Mouse (Mus musculus): ENCODE measurements around the gene 1700011L22Rik. TPM values are rescaled to one million over a fixed set of nuclear protein-coding genes. Genes with fewer than 3 reads are reported as not detected.

The 1700011L22Rik gene
- polyA plus RNA-seq, 1 experiment from 2014 or later = not detected

GRCm38 (mm10) chr8:79208691-79209640 lies 39.4 kb downstream of the 1700011L22Rik start:
- H3K4me2 ChIP-seq (replicated peaks; ENCODE audit: low read depth, low read length) = peak overlapping the region; percentile 67
- no peaks in the 10 kb centered on the region for H3K27me3 ChIP-seq (ENCODE audit: control insufficient read depth, insufficient read depth, low read length)
- 13% methylated on average over 15 of the region's 15 CpGs for WGBS
- no peaks in the 10 kb centered on the region for H3K9me3 ChIP-seq (ENCODE audit: control insufficient read depth, low read depth, low read length)
- peak; percentile 68 for ATAC-seq (ENCODE audit: insufficient number of reproducible peaks, insufficient read depth, low FRiP score, low read depth)
- no peak overlapping the region for H3K4me3 ChIP-seq (ENCODE audit: low read depth, low read length)
- H3K36me3 ChIP-seq (ENCODE audit: control insufficient read depth, insufficient read depth, low read length) = no peaks in the 10 kb centered on the region
- H3K9ac ChIP-seq (replicated peaks; ENCODE audit: low read depth, low read length) = no peak overlapping the region
- peaks cover 20% of the 10 kb centered on the region for H3K4me1 ChIP-seq (ENCODE audit: control insufficient read depth, insufficient read depth, low read length)
- H3K27ac ChIP-seq (ENCODE audit: low read length) = peak overlapping the region; percentile 94

- no peaks in the 10 kb centered on the region for H3K9me3 ChIP-seq (ENCODE audit: control insufficient read depth, low read depth, low read length)
- no peak overlapping the region for H3K4me2 ChIP-seq (replicated peaks; ENCODE audit: low read depth, low read length)
- no peak overlapping the region for H3K4me3 ChIP-seq (ENCODE audit: low read depth, low read length)
- H3K27ac ChIP-seq (ENCODE audit: low read length) = 0 out of 2 replicates have a peak overlapping the region, but pooled peaks have one; percentile 94
- H3K4me1 ChIP-seq (ENCODE audit: control insufficient read depth, insufficient read depth, low read length) = peaks cover 20% of the 10 kb centered on the region
- H3K36me3 ChIP-seq (ENCODE audit: control insufficient read depth, insufficient read depth, low read length) = no peaks in the 10 kb centered on the region
- no peak overlapping the region for H3K9ac ChIP-seq (replicated peaks; ENCODE audit: low read depth, low read length)
- 36% methylated on average over 3 of the region's 3 CpGs for WGBS
- ATAC-seq (ENCODE audit: insufficient number of reproducible peaks, insufficient read depth, low FRiP score, low read depth) = no peak
- H3K27me3 ChIP-seq (ENCODE audit: control insufficient read depth, insufficient read depth, low read length) = no peaks in the 10 kb centered on the region
Measured at GRCm38 (mm10) chr8:79208181-79208580, 40.2 kb downstream of the 1700011L22Rik start.

GRCm38 (mm10) chr8:79206895-79207294 lies 41.5 kb downstream of the 1700011L22Rik start:
- H3K4me2 ChIP-seq (replicated peaks; ENCODE audit: low read depth, low read length) = no peak overlapping the region
- WGBS = 56% methylated on average over 4 of the region's 4 CpGs
- H3K4me3 ChIP-seq (ENCODE audit: low read depth, low read length) = no peak overlapping the region
- no peak overlapping the region for H3K27ac ChIP-seq (ENCODE audit: low read length)
- H3K9me3 ChIP-seq (ENCODE audit: control insufficient read depth, low read depth, low read length) = no peaks in the 10 kb centered on the region
- peaks cover 20% of the 10 kb centered on the region for H3K4me1 ChIP-seq (ENCODE audit: control insufficient read depth, insufficient read depth, low read length)
- no peak overlapping the region for H3K9ac ChIP-seq (replicated peaks; ENCODE audit: low read depth, low read length)
- ATAC-seq (ENCODE audit: insufficient number of reproducible peaks, insufficient read depth, low FRiP score, low read depth) = no peak
- H3K36me3 ChIP-seq (ENCODE audit: control insufficient read depth, insufficient read depth, low read length) = no peaks in the 10 kb centered on the region
- no peaks in the 10 kb centered on the region for H3K27me3 ChIP-seq (ENCODE audit: control insufficient read depth, insufficient read depth, low read length)

- H3K9ac ChIP-seq (replicated peaks; ENCODE audit: low read depth, low read length) = no peak overlapping the region
- 50% methylated on average over 11 of the region's 11 CpGs for WGBS
- no peak overlapping the region for H3K27ac ChIP-seq (ENCODE audit: low read length)
- no peak for ATAC-seq (ENCODE audit: insufficient number of reproducible peaks, insufficient read depth, low FRiP score, low read depth)
- no peak overlapping the region for H3K4me2 ChIP-seq (replicated peaks; ENCODE audit: low read depth, low read length)
- H3K27me3 ChIP-seq (ENCODE audit: control insufficient read depth, insufficient read depth, low read length) = no peaks in the 10 kb centered on the region
- no peaks in the 10 kb centered on the region for H3K9me3 ChIP-seq (ENCODE audit: control insufficient read depth, low read depth, low read length)
- no peaks in the 10 kb centered on the region for H3K36me3 ChIP-seq (ENCODE audit: control insufficient read depth, insufficient read depth, low read length)
- H3K4me1 ChIP-seq (ENCODE audit: control insufficient read depth, insufficient read depth, low read length) = no peaks in the 10 kb centered on the region
- H3K4me3 ChIP-seq (ENCODE audit: low read depth, low read length) = no peak overlapping the region
Measured at GRCm38 (mm10) chr8:79201446-79202147, 46.8 kb downstream of the 1700011L22Rik start.

- no peaks in the 10 kb centered on the region; the same call in 1 of the 2 replicates for H3K36me3 ChIP-seq (ENCODE audit: control insufficient read depth, insufficient read depth, low read length)
- no peak for ATAC-seq (ENCODE audit: insufficient number of reproducible peaks, insufficient read depth, low FRiP score, low read depth)
- no peak overlapping the region for H3K4me3 ChIP-seq (ENCODE audit: low read depth, low read length)
- no peak overlapping the region for H3K9ac ChIP-seq (replicated peaks; ENCODE audit: low read depth, low read length)
- H3K27me3 ChIP-seq (ENCODE audit: control insufficient read depth, insufficient read depth, low read length) = no peaks in the 10 kb centered on the region
- 70% methylated on average over 3 of the region's 3 CpGs for WGBS
- no peaks in the 10 kb centered on the region for H3K4me1 ChIP-seq (ENCODE audit: control insufficient read depth, insufficient read depth, low read length)
- no peaks in the 10 kb centered on the region for H3K9me3 ChIP-seq (ENCODE audit: control insufficient read depth, low read depth, low read length)
- no peak overlapping the region for H3K4me2 ChIP-seq (replicated peaks; ENCODE audit: low read depth, low read length)
- no peak overlapping the region for H3K27ac ChIP-seq (ENCODE audit: low read length)
Measured at GRCm38 (mm10) chr8:79198675-79199074, 49.7 kb downstream of the 1700011L22Rik start.

GRCm38 (mm10) chr8:79196481-79196880 lies 51.9 kb downstream of the 1700011L22Rik start:
- 73% methylated on average over 4 of the region's 4 CpGs for WGBS
- no peak for ATAC-seq (ENCODE audit: insufficient number of reproducible peaks, insufficient read depth, low FRiP score, low read depth)
- peaks cover 7% of the 10 kb centered on the region; the same call in 1 of the 2 replicates for H3K36me3 ChIP-seq (ENCODE audit: control insufficient read depth, insufficient read depth, low read length)

GRCm38 (mm10) chr8:79190071-79190470 lies 58.3 kb downstream of the 1700011L22Rik start:
- no peak overlapping the region for H3K4me3 ChIP-seq (ENCODE audit: low read depth, low read length)
- no peaks in the 10 kb centered on the region for H3K4me1 ChIP-seq (ENCODE audit: control insufficient read depth, insufficient read depth, low read length)
- no peak for ATAC-seq (ENCODE audit: insufficient number of reproducible peaks, insufficient read depth, low FRiP score, low read depth)
- H3K27me3 ChIP-seq (ENCODE audit: control insufficient read depth, insufficient read depth, low read length) = no peaks in the 10 kb centered on the region
- H3K36me3 ChIP-seq (ENCODE audit: control insufficient read depth, insufficient read depth, low read length) = peaks cover 37% of the 10 kb centered on the region
- H3K27ac ChIP-seq (ENCODE audit: low read length) = no peak overlapping the region
- H3K9me3 ChIP-seq (ENCODE audit: control insufficient read depth, low read depth, low read length) = no peaks in the 10 kb centered on the region
- WGBS = 93% methylated on average over 10 of the region's 10 CpGs
- no peak overlapping the region for H3K9ac ChIP-seq (replicated peaks; ENCODE audit: low read depth, low read length)
- H3K4me2 ChIP-seq (replicated peaks; ENCODE audit: low read depth, low read length) = no peak overlapping the region

More at GRCm38 (mm10) chr8:79196481-79196880, 51.9 kb downstream of the 1700011L22Rik start:
- Histone ChIP-seq H3K27ac (ENCODE audit: low read length) (no peak overlapping the region), H3K9me3 (ENCODE audit: control insufficient read depth, low read depth, low read length) (no peaks in the 10 kb centered on the region), H3K9ac (replicated peaks; ENCODE audit: low read depth, low read length) (no peak overlapping the region), H3K4me1 (ENCODE audit: control insufficient read depth, insufficient read depth, low read length) (no peaks in the 10 kb centered on the region), H3K27me3 (ENCODE audit: control insufficient read depth, insufficient read depth, low read length) (no peaks in the 10 kb centered on the region), H3K4me2 (replicated peaks; ENCODE audit: low read depth, low read length) (no peak overlapping the region), H3K4me3 (ENCODE audit: low read depth, low read length) (no peak overlapping the region)

- 82% methylated on average over 7 of the region's 7 CpGs for WGBS
- ATAC-seq (ENCODE audit: insufficient number of reproducible peaks, insufficient read depth, low FRiP score, low read depth) = no peak
- H3K36me3 ChIP-seq (ENCODE audit: control insufficient read depth, insufficient read depth, low read length) = peaks cover 44% of the 10 kb centered on the region
Measured at GRCm38 (mm10) chr8:79185488-79185887, 62.9 kb downstream of the 1700011L22Rik start.

More at GRCm38 (mm10) chr8:79185488-79185887, 62.9 kb downstream of the 1700011L22Rik start:
- Histone ChIP-seq H3K4me1 (ENCODE audit: control insufficient read depth, insufficient read depth, low read length) (no peaks in the 10 kb centered on the region), H3K9me3 (ENCODE audit: control insufficient read depth, low read depth, low read length) (no peaks in the 10 kb centered on the region), H3K4me2 (replicated peaks; ENCODE audit: low read depth, low read length) (no peak overlapping the region), H3K4me3 (ENCODE audit: low read depth, low read length) (no peak overlapping the region), H3K27ac (ENCODE audit: low read length) (no peak overlapping the region), H3K9ac (replicated peaks; ENCODE audit: low read depth, low read length) (no peak overlapping the region), H3K27me3 (ENCODE audit: control insufficient read depth, insufficient read depth, low read length) (no peaks in the 10 kb centered on the region)
